Mouse (Mus musculus) v-Abl transformed pro-B cells (cell line): ENCODE results near the gene Akp3.

Source experiments
- in situ Hi-C, 2 experiments: fragments of 400-800 bp; cut with MboI; formaldehyde crosslinking; loops; one replicate each; pipeline ENCODE4 v1.15.1; 2025; ENCODE audit not compliant: unreplicated experiment in 2 of 2

The Akp3 gene

GRCm38 (mm10) chr1:87124673-87125072 is at the start of gene Akp3:
Akp3 (plus strand) TSS chr1:87124973.
- in situ Hi-C loops, result loop anchor here in 1 of 2 experiments (25.0 kb wide), 1 partner anchor 1213 kb away; no protein-coding TSS in a partner anchor

GRCm38 (mm10) chr1:87086196-87086595 is 38.6 kb upstream of the Akp3 start:
- in situ Hi-C loops, result no loop called here

- in situ Hi-C loops, result no loop called here
Observed at GRCm38 (mm10) chr1:87086964-87087363, 37.8 kb upstream of the Akp3 start.

GRCm38 (mm10) chr1:87089251-87089650 is 35.5 kb upstream of the Akp3 start:
- in situ Hi-C loops, result no loop called here

GRCm38 (mm10) chr1:87089828-87090227 is 34.9 kb upstream of the Akp3 start, which contains the start of gene Alppl2:
Alppl2 (minus strand) TSS chr1:87089928.
- in situ Hi-C loops, result no loop called here

- in situ Hi-C loops, result no loop called here
Observed at GRCm38 (mm10) chr1:87095642-87096041, 29.1 kb upstream of the Akp3 start.

GRCm38 (mm10) chr1:87098358-87098975 is 26.3 kb upstream of the Akp3 start:
- in situ Hi-C loops, result no loop called here

GRCm38 (mm10) chr1:87101411-87101810 is 23.4 kb upstream of the Akp3 start, which contains the start of gene Alpi:
Alpi (minus strand) TSS chr1:87101606.
- in situ Hi-C loops, result loop anchor here (5.0 to 25.0 kb wide), 2 partner anchors 86 to 1236 kb away; no protein-coding TSS in a partner anchor

GRCm38 (mm10) chr1:87102114-87102513 is 22.7 kb upstream of the Akp3 start:
- in situ Hi-C loops, result loop anchor here (5.0 to 25.0 kb wide), 2 partner anchors 85 to 1235 kb away; no protein-coding TSS in a partner anchor

GRCm38 (mm10) chr1:87103936-87104335 is 20.8 kb upstream of the Akp3 start:
- in situ Hi-C loops, result loop anchor here (5.0 to 25.0 kb wide), 2 partner anchors 83 to 1233 kb away; no protein-coding TSS in a partner anchor

- in situ Hi-C loops, result loop anchor here in 1 of 2 experiments (25.0 kb wide), 1 partner anchor 1231 kb away; no protein-coding TSS in a partner anchor
Observed at GRCm38 (mm10) chr1:87106536-87106935, 18.2 kb upstream of the Akp3 start.

GRCm38 (mm10) chr1:87108564-87108963 is 16.2 kb upstream of the Akp3 start:
- in situ Hi-C loops, result loop anchor here in 1 of 2 experiments (25.0 kb wide), 1 partner anchor 1229 kb away; no protein-coding TSS in a partner anchor

GRCm38 (mm10) chr1:87111719-87112354 is 12.9 kb upstream of the Akp3 start:
- in situ Hi-C loops, result loop anchor here in 1 of 2 experiments (25.0 kb wide), 1 partner anchor 1225 kb away; no protein-coding TSS in a partner anchor

GRCm38 (mm10) chr1:87114784-87115183 is 10.0 kb upstream of the Akp3 start:
- in situ Hi-C loops, result loop anchor here in 1 of 2 experiments (25.0 kb wide), 1 partner anchor 1223 kb away; no protein-coding TSS in a partner anchor

- in situ Hi-C loops, result no loop called here
Observed at GRCm38 (mm10) chr1:87127206-87128030, 2.6 kb downstream of the Akp3 start.

- in situ Hi-C loops, result no loop called here
Observed at GRCm38 (mm10) chr1:87131803-87132202, 7.0 kb downstream of the Akp3 start.

- in situ Hi-C loops, result no loop called here
Observed at GRCm38 (mm10) chr1:87141550-87141949, 16.8 kb downstream of the Akp3 start.

GRCm38 (mm10) chr1:87142456-87142855 is 17.7 kb downstream of the Akp3 start:
- in situ Hi-C loops, result no loop called here

GRCm38 (mm10) chr1:87143141-87143540 is 18.4 kb downstream of the Akp3 start:
- in situ Hi-C loops, result no loop called here

GRCm38 (mm10) chr1:87149422-87149821 is 24.6 kb downstream of the Akp3 start:
- in situ Hi-C loops, result no loop called here

GRCm38 (mm10) chr1:87151286-87151685 is 26.5 kb downstream of the Akp3 start:
- in situ Hi-C loops, result no loop called here
